Mouse (Mus musculus) ES-Bruce4 (cell line): ENCODE data around the gene Erp44.

Source experiments
- CTCF ChIP-seq: IDR thresholded peaks from one replicate; pipeline ENCODE4 v1.8.1; 2011; ENCODE audit warnings: low read depth, low read length
- EP300 ChIP-seq: IDR thresholded peaks from 2 replicates; pipeline ENCODE4 v1.6.1; 2011; ENCODE audit warnings: low read depth, low read length; ENCODE audit not compliant: insufficient read depth
- POLR2A ChIP-seq: IDR thresholded peaks from one replicate; pipeline ENCODE4 v1.8.1; 2011; ENCODE audit warnings: low read length; ENCODE audit not compliant: insufficient read depth

DNA sequence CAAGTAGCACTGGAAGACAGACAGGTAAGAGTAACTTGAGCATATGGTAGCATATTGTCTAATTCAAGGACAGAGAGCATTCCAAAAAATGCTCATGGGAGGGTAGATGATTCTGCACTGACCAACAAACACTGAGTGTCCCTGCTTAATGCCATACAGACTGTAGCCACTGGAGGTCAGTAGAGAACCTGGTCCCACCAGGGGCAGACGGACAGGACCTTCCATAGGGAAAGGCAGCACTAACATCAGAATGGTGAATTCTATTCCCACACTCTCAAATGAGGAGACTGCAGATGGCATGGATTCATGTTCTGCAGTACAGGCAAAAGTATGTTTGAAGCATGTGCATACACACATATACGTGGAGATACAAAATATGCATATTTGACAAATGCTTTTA is 54.2 kb downstream of the Erp44 start:
- no peak for TF ChIP-seq POLR2A
- TF ChIP-seq CTCF: peak; percentile 82
- no peak for TF ChIP-seq EP300
